Mouse (Mus musculus): ENCODE data around the gene Tmem51. TPM values are rescaled to one million over a fixed set of nuclear protein-coding genes. Genes with fewer than 3 reads are reported as not detected.

The Tmem51 gene
- total RNA-seq, 2 experiments from 2014 or later = 4.3 to 4.9 TPM

GRCm38 (mm10) chr4:142081631-142082283 is 2.3 kb downstream of the Tmem51 start:
- peak; percentile 58 for DNase-seq

GRCm38 (mm10) chr4:142080901-142081630 is 3.0 kb downstream of the Tmem51 start:
- DNase-seq = peak; percentile 80

- DNase-seq = no peak
These were observed 3.7 kb downstream of the Tmem51 start for GRCm38 (mm10) chr4:142080487-142080767.

GRCm38 (mm10) chr4:142079629-142080486 is 4.2 kb downstream of the Tmem51 start:
- no peak for DNase-seq

- DNase-seq = no peak
These were observed 6.4 kb downstream of the Tmem51 start for GRCm38 (mm10) chr4:142077572-142078271.

GRCm38 (mm10) chr4:142076883-142077282 is 7.2 kb downstream of the Tmem51 start:
- DNase-seq = no peak

- DNase-seq = no peak
These were observed 8.2 kb downstream of the Tmem51 start for GRCm38 (mm10) chr4:142075931-142076330.

GRCm38 (mm10) chr4:142074060-142074732 is 9.9 kb downstream of the Tmem51 start:
- no peak for DNase-seq

GRCm38 (mm10) chr4:142071243-142071991 is 12.7 kb downstream of the Tmem51 start:
- DNase-seq = no peak

GRCm38 (mm10) chr4:142070840-142071239 is 13.3 kb downstream of the Tmem51 start:
- no peak for DNase-seq

GRCm38 (mm10) chr4:142068899-142069812 is 14.9 kb downstream of the Tmem51 start:
- DNase-seq = no peak

- DNase-seq = no peak
These were observed 17.5 kb downstream of the Tmem51 start for GRCm38 (mm10) chr4:142066576-142066975.

GRCm38 (mm10) chr4:142065835-142066234 is 18.3 kb downstream of the Tmem51 start:
- DNase-seq = no peak

- DNase-seq = no peak
These were observed 18.8 kb downstream of the Tmem51 start for GRCm38 (mm10) chr4:142065270-142065669.

- no peak for DNase-seq
These were observed 19.4 kb downstream of the Tmem51 start for GRCm38 (mm10) chr4:142064582-142065228.

GRCm38 (mm10) chr4:142063057-142063534 is 21.0 kb downstream of the Tmem51 start:
- no peak for DNase-seq

GRCm38 (mm10) chr4:142061485-142062240 is 22.4 kb downstream of the Tmem51 start:
- DNase-seq = no peak
